Mouse (Mus musculus) intestine, postnatal 0 days (tissue): ENCODE measurements around the gene Efr3b. TPM values are rescaled to one million over a fixed set of nuclear protein-coding genes. Genes with fewer than 3 reads are reported as not detected.

ENCODE experiments used
- ATAC-seq: fragments of 200-750 bp; cut with Nextera tagmentation; 2 replicates; pipeline ENCODE4 v1.8.0; 2017; ENCODE audit warnings: mild to moderate bottlenecking, moderate TSS enrichment, moderate library complexity
- H3K27ac ChIP-seq: fragments of 300-500 bp; sonication (generic); 2 replicates; pipeline ENCODE4 v1.5.1; 2014; ENCODE audit warnings: mild to moderate bottlenecking, low read depth, low read length, moderate library complexity
- H3K27me3 ChIP-seq: fragments of 300-500 bp; sonication (generic); replicated peaks from 2 replicates; pipeline ENCODE4 v1.6.1; 2014; ENCODE audit warnings: low read length, mixed read lengths; ENCODE audit not compliant: control insufficient read depth, insufficient read depth
- H3K36me3 ChIP-seq: fragments of 300-500 bp; sonication (generic); 2 replicates; pipeline ENCODE4 v1.6.1; 2014; ENCODE audit warnings: mild to moderate bottlenecking, moderate library complexity; ENCODE audit not compliant: control insufficient read depth, insufficient read depth
- H3K4me1 ChIP-seq: fragments of 300-500 bp; sonication (generic); replicated peaks from 2 replicates; pipeline ENCODE4 v1.6.1; 2014; ENCODE audit warnings: antibody characterized with exemption, low read length, mixed read lengths; ENCODE audit not compliant: control insufficient read depth, insufficient read depth
- H3K4me2 ChIP-seq: fragments of 300-500 bp; sonication (generic); replicated peaks from 2 replicates; pipeline ENCODE4 v1.6.1; 2014; ENCODE audit warnings: low read depth, mild to moderate bottlenecking, moderate library complexity
- H3K4me3 ChIP-seq: fragments of 300-500 bp; sonication (generic); 2 replicates; pipeline ENCODE4 v1.5.1; 2014; ENCODE audit warnings: low read depth, low read length
- H3K9ac ChIP-seq: fragments of 300-500 bp; sonication (generic); 2 replicates; pipeline ENCODE4 v1.6.1; 2014; ENCODE audit warnings: mild to moderate bottlenecking, low read depth, low read length
- H3K9me3 ChIP-seq: fragments of 300-500 bp; sonication (generic); 2 replicates; pipeline ENCODE4 v1.6.1; 2016; ENCODE audit warnings: mixed run types; ENCODE audit not compliant: control insufficient read depth
- CTCF ChIP-seq: sonication (generic); IDR thresholded peaks from 2 replicates; pipeline ENCODE4 v1.5.1; 2016; ENCODE audit warnings: low read depth, mild to moderate bottlenecking, control low read depth, antibody characterized with exemption, moderate library complexity
- WGBS: fragments of 180-500 bp; shearing (Covaris S2); extraction: QIAGEN DNeasy Blood & Tissue Kit; methylation state at CpG from one replicate; pipeline ENCODE4 v1.1.7; 2014; 5-methylcytosine and 5-hydroxymethylcytosine counted together
- polyA plus RNA-seq: library from polyadenylated mRNA; unstranded; fragments of >200 nt; fragmentation: Nextera tagmentation; extraction: Ambion mirVana; gene quantifications from 2 replicates; pipeline ENCODE4 v1.2.1, GENCODE M21; 2015

The Efr3b gene
- polyA plus RNA-seq, 1 experiment from 2014 or later: 3.2 TPM

DNA sequence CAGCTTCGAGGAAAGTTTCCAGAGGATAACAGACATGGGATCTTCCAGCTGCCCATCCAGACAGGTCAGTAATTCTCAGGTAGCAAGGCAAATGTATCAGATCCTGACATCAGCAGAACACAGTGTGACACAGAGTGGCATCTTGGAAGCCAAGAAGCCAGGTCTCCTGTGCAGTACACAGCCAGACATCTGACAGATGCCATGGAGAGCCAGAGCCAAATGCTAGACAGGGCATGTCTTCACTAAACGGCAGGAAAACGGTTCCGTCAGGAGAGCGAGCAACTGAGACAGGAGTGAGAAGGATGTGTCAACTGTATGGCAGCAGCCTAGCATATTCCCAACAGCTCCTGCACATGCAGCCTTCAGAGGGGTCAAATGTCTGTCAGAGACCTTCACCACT is 38.3 kb downstream of the Efr3b start:
- ATAC-seq: no peak
- H3K4me1 ChIP-seq: no peaks in the 10 kb centered on the region
- H3K27ac ChIP-seq: no peak overlapping the region
- no peaks in the 10 kb centered on the region for H3K27me3 ChIP-seq
- H3K36me3 ChIP-seq: no peaks in the 10 kb centered on the region
- TF ChIP-seq CTCF: no peak
- H3K4me2 ChIP-seq: no peak overlapping the region
- no peaks in the 10 kb centered on the region for H3K9me3 ChIP-seq
- H3K9ac ChIP-seq: no peak overlapping the region
- H3K4me3 ChIP-seq: no peak overlapping the region
- WGBS: 95% methylated on average over 5 of the region's 5 CpGs

DNA sequence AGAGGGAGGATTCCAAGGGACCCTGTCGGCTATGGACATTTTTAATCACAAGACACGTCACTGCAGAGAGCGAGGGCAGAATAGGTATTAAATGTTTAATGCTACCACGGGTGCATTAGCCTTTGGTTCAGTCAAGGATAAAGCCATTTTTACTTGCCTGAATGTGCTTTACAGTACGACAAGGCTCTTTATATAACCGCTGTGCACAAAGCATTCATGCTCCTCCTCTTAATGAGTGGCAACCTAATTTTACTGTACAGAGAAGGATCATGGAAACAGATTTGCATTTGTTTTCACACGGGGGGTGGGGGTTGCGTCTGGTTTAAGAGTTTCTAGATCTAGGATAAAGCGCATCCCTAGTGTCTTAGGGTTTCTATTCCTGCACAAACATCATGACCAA is 42.0 kb downstream of the Efr3b start:
- Histone ChIP-seq H3K4me1 (no peaks in the 10 kb centered on the region), H3K4me3 (no peak overlapping the region), H3K4me2 (no peak overlapping the region), H3K9ac (no peak overlapping the region), H3K36me3 (no peaks in the 10 kb centered on the region; the same call in 1 of the 2 replicates), H3K27ac (no peak overlapping the region), H3K9me3 (no peaks in the 10 kb centered on the region), H3K27me3 (no peaks in the 10 kb centered on the region)
- ATAC-seq: no peak
- 90% methylated on average over 9 of the region's 9 CpGs for WGBS
- no peak for TF ChIP-seq CTCF

DNA sequence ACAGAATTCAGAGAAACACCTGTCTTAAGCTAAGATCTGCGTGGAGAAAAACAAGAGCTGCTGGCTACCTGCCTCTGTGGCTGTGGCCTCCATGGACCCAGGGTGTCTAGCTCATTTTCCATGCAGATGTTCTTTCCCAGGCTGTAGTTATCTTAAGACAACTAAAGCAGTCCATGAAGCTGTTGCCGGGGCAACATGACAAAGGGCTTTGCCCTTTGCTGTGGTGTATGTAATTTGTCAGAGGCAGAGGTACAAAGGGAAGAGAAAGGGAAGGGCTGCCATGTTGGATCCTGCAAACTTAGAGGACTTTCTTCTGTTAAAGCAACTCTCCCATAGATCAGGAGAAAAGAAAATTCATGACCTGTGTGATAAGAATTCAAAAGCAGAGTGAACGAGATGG is 47.7 kb downstream of the Efr3b start:
- Histone ChIP-seq H3K27ac (no peak overlapping the region), H3K36me3 (no peaks in the 10 kb centered on the region; the same call in 1 of the 2 replicates), H3K4me1 (no peaks in the 10 kb centered on the region), H3K4me3 (no peak overlapping the region), H3K27me3 (no peaks in the 10 kb centered on the region), H3K9me3 (no peaks in the 10 kb centered on the region), H3K4me2 (no peak overlapping the region), H3K9ac (no peak overlapping the region)
- WGBS: 93% methylated on average over 3 of the region's 3 CpGs
- no peak for ATAC-seq
- TF ChIP-seq CTCF: no peak

DNA sequence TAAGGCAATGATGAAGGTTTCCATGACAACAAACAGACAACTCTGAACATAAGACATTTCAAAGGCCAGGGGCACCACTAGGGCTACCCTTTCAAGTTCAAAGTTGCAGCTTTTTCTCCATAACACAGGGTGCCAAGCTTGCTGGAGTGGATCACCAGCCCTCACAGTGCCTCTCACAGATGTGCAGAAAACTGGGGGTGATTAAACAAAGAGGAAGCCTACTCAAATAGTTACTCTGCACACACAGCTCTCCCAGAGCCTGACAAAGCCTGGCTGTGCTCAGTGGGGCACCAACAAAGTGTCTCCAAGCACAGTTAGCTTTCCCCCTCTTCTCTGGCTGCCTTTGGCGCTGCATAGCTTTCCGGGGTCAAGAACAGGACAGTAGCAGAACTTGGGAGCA is 48.8 kb downstream of the Efr3b start:
- TF ChIP-seq CTCF: no peak
- 58% methylated on average over 2 of the region's 2 CpGs for WGBS

DNA sequence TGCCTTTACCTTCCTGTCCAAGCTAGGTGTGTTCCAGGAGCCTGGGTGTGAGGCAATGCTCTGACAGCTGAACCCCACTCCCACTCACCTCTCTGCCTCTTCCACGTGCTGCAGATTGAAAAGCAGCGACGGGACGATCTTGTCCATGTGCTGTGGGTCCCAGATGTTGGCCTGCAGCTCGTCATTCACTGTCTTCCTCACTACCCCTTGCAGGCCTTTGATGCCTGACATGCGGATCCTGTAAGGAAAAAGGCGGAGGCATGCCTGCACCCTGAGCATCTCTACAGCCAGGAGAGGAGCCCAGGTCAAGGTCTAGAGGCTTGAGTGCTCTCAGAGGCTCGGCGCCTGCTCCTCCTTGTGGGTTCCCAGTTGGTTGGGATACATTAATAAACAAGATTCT is 54.3 kb downstream of the Efr3b start:
- Histone ChIP-seq H3K9ac (no peak overlapping the region), H3K36me3 (no peaks in the 10 kb centered on the region), H3K4me2 (no peak overlapping the region), H3K4me1 (peaks cover 2% of the 10 kb centered on the region; the same call in 1 of the 2 replicates), H3K27ac (no peak overlapping the region), H3K4me3 (no peak overlapping the region), H3K27me3 (no peaks in the 10 kb centered on the region), H3K9me3 (no peaks in the 10 kb centered on the region)
- ATAC-seq: no peak
- 76% methylated on average over 9 of the region's 9 CpGs for WGBS
- no peak for TF ChIP-seq CTCF

More for the DNA sequence above, 48.8 kb downstream of the Efr3b start:
- ATAC-seq: no peak
- H3K27me3 ChIP-seq: no peaks in the 10 kb centered on the region
- no peak overlapping the region for H3K4me2 ChIP-seq
- no peak overlapping the region for H3K4me3 ChIP-seq
- H3K4me1 ChIP-seq: no peaks in the 10 kb centered on the region
- no peaks in the 10 kb centered on the region; the same call in 1 of the 2 replicates for H3K36me3 ChIP-seq
- no peak overlapping the region for H3K27ac ChIP-seq
- no peak overlapping the region for H3K9ac ChIP-seq
- no peaks in the 10 kb centered on the region for H3K9me3 ChIP-seq

DNA sequence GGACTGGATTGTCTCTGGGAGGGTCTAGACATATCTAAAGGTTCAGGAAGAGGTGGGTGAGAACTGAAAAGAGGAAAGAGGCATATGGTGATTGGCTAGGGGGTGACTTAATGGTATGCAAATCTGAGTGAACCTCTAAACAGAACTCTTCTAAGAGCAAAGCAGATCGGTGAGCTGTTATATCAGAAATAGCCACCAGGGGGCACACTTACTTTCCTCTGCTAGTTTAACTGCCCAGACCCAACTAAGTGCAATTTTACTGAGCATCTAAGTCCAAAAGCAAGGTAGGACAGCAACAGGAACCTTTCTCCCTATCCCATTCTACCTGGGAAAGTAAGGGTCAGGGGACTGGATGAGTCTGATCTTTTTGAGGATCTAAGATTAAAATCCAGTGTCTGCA is 55.0 kb downstream of the Efr3b start:
- WGBS: 0% methylated on average over 1 of the region's 1 CpGs
- H3K9ac ChIP-seq: no peak overlapping the region
- no peak overlapping the region for H3K4me3 ChIP-seq
- H3K27ac ChIP-seq: no peak overlapping the region
- H3K4me2 ChIP-seq: no peak overlapping the region
- H3K36me3 ChIP-seq: no peaks in the 10 kb centered on the region
- peaks cover 2% of the 10 kb centered on the region; the same call in 1 of the 2 replicates for H3K4me1 ChIP-seq
- H3K27me3 ChIP-seq: no peaks in the 10 kb centered on the region
- peak; percentile 84 for TF ChIP-seq CTCF
- H3K9me3 ChIP-seq: no peaks in the 10 kb centered on the region
- no peak for ATAC-seq

DNA sequence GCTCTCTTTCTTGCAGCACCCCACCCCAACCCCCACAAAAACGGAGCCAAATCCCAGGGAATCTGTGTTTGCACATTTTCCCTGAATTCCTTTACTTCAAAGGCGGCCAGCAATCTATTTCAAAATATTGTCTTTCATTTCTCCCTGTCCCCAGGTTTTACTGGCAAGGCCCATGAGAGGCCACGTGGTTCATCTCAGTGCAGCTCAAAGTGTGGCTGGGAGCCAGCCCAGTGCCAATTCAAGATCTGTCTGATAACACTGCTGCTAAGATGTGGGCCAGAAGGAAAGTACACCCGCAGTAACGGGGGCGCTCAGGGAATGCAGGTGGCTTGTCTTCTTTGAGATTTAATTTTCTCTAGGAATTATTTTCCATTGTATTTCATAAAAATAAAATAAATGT is 56.5 kb downstream of the Efr3b start:
- no peak for ATAC-seq
- H3K36me3 ChIP-seq: no peaks in the 10 kb centered on the region; the same call in 1 of the 2 replicates
- H3K27me3 ChIP-seq: no peaks in the 10 kb centered on the region
- peaks cover 2% of the 10 kb centered on the region; the same call in 1 of the 2 replicates for H3K4me1 ChIP-seq
- no peak overlapping the region; the same call in 1 of the 2 replicates for H3K4me3 ChIP-seq
- WGBS: 20% methylated on average over 6 of the region's 6 CpGs
- no peaks in the 10 kb centered on the region for H3K9me3 ChIP-seq
- no peak for TF ChIP-seq CTCF
- H3K9ac ChIP-seq: no peak overlapping the region
- peak overlapping the region; percentile 85 for H3K4me2 ChIP-seq
- H3K27ac ChIP-seq: no peak overlapping the region
